Mouse (Mus musculus) activated CD4-positive, CD25-positive, alpha-beta regulatory T cell, adult 4 months (primary cell): ENCODE results near the gene Rbm44. TPM values are rescaled to one million over a fixed set of nuclear protein-coding genes. Genes with fewer than 3 reads are reported as not detected.

Source experiments
- ATAC-seq: one replicate; pipeline ENCODE4 v1.8.0; 2017
- polyA plus RNA-seq, 2 experiments: library from polyadenylated mRNA; unstranded; fragments of 100-300 nt; shearing (Covaris generic); gene quantifications; one replicate each; pipeline ENCODE4 v1.2.1; 2017

The Rbm44 gene
- polyA plus RNA-seq, 2 experiments from 2014 or later, result 1.7 TPM

- peak; percentile 67 for ATAC-seq
Observed at GRCm38 (mm10) chr1:91179533-91180173, 34.8 kb downstream of the Rbm44 start, which contains the start of gene Ramp1. Ramp1 (plus strand) TSS chr1:91179822.

- ATAC-seq, result peak; percentile 10
Observed at GRCm38 (mm10) chr1:91180174-91180565, 35.3 kb downstream of the Rbm44 start.

- ATAC-seq, result no peak
Observed at GRCm38 (mm10) chr1:91180723-91181122, 35.8 kb downstream of the Rbm44 start.

GRCm38 (mm10) chr1:91181261-91181660 is 36.4 kb downstream of the Rbm44 start:
- ATAC-seq, result no peak

GRCm38 (mm10) chr1:91181784-91182450 is 37.0 kb downstream of the Rbm44 start:
- no peak for ATAC-seq

- ATAC-seq, result peak; percentile 52
Observed at GRCm38 (mm10) chr1:91183305-91183704, 38.4 kb downstream of the Rbm44 start.

GRCm38 (mm10) chr1:91186677-91187076 is 41.8 kb downstream of the Rbm44 start:
- ATAC-seq, result no peak

GRCm38 (mm10) chr1:91187315-91187714 is 42.4 kb downstream of the Rbm44 start:
- ATAC-seq, result no peak

GRCm38 (mm10) chr1:91187786-91188640 is 43.1 kb downstream of the Rbm44 start:
- no peak for ATAC-seq

GRCm38 (mm10) chr1:91188851-91189460 is 44.1 kb downstream of the Rbm44 start:
- ATAC-seq, result no peak

GRCm38 (mm10) chr1:91192184-91192583 is 47.3 kb downstream of the Rbm44 start:
- ATAC-seq, result peak; percentile 30

- ATAC-seq, result peak; percentile 86
Observed at GRCm38 (mm10) chr1:91193242-91193641, 48.4 kb downstream of the Rbm44 start.

GRCm38 (mm10) chr1:91193680-91194079 is 48.8 kb downstream of the Rbm44 start:
- no peak for ATAC-seq

GRCm38 (mm10) chr1:91199793-91200192 is 54.9 kb downstream of the Rbm44 start:
- ATAC-seq, result no peak

- no peak for ATAC-seq
Observed at GRCm38 (mm10) chr1:91201122-91201521, 56.2 kb downstream of the Rbm44 start.

GRCm38 (mm10) chr1:91204221-91204765 is 59.4 kb downstream of the Rbm44 start:
- no peak for ATAC-seq

- no peak for ATAC-seq
Observed at GRCm38 (mm10) chr1:91205651-91206050, 60.8 kb downstream of the Rbm44 start.

GRCm38 (mm10) chr1:91206336-91206735 is 61.4 kb downstream of the Rbm44 start:
- no peak for ATAC-seq

GRCm38 (mm10) chr1:91206873-91207272 is 62.0 kb downstream of the Rbm44 start:
- ATAC-seq, result no peak

- ATAC-seq, result no peak
Observed at GRCm38 (mm10) chr1:91207334-91208074, 62.6 kb downstream of the Rbm44 start.

- no peak for ATAC-seq
Observed at GRCm38 (mm10) chr1:91209343-91209742, 64.5 kb downstream of the Rbm44 start.

- no peak for ATAC-seq
Observed at GRCm38 (mm10) chr1:91209785-91210184, 64.9 kb downstream of the Rbm44 start.
